Mouse (Mus musculus) limb, embryonic 11.5 days (tissue): ENCODE measurements around the gene Ctnnd2. TPM values are rescaled to one million over a fixed set of nuclear protein-coding genes. Genes with fewer than 3 reads are reported as not detected.

Experiments used
- ATAC-seq: fragments of 200-750 bp; cut with Nextera tagmentation; 2 replicates; pipeline ENCODE4 v1.8.0; 2017; ENCODE audit warnings: low read depth; ENCODE audit not compliant: insufficient number of reproducible peaks, low FRiP score, low TSS enrichment
- DNase-seq: peaks from one replicate; pipeline ENCODE4 v3.0.0-alpha.2; 2015; ENCODE audit warnings: low spot score
- H3K27ac ChIP-seq: fragments of 300-500 bp; sonication (generic); replicated peaks from 2 replicates; pipeline ENCODE4 v1.5.1; 2014; ENCODE audit warnings: low read depth, mild to moderate bottlenecking, low read length
- H3K27me3 ChIP-seq: fragments of 300-500 bp; sonication (generic); 2 replicates; pipeline ENCODE4 v1.6.1; 2014; ENCODE audit warnings: mild to moderate bottlenecking, low read length, mixed read lengths; ENCODE audit not compliant: control insufficient read depth, insufficient read depth
- H3K36me3 ChIP-seq: fragments of 300-500 bp; sonication (generic); 2 replicates; pipeline ENCODE4 v1.6.1; 2014; ENCODE audit warnings: mild to moderate bottlenecking, low read length, moderate library complexity, mixed read lengths; ENCODE audit not compliant: control insufficient read depth, insufficient read depth
- H3K4me1 ChIP-seq: fragments of 300-500 bp; sonication (generic); 2 replicates; pipeline ENCODE4 v1.6.1; 2014; ENCODE audit warnings: low read length, mixed read lengths; ENCODE audit not compliant: control insufficient read depth, insufficient read depth
- H3K4me2 ChIP-seq: fragments of 300-500 bp; sonication (generic); 2 replicates; pipeline ENCODE4 v1.6.1; 2014; ENCODE audit warnings: low read depth, mild to moderate bottlenecking, moderate library complexity; ENCODE audit not compliant: severe bottlenecking
- H3K4me3 ChIP-seq: fragments of 300-500 bp; sonication (generic); 2 replicates; pipeline ENCODE4 v1.5.1; 2014; ENCODE audit warnings: low read depth, low read length
- H3K9ac ChIP-seq: fragments of 300-500 bp; sonication (generic); 2 replicates; pipeline ENCODE4 v1.6.1; 2014; ENCODE audit warnings: mild to moderate bottlenecking, low read length
- H3K9me3 ChIP-seq: fragments of 300-500 bp; sonication (generic); 2 replicates; pipeline ENCODE4 v1.6.1; 2016; ENCODE audit warnings: low read length; ENCODE audit not compliant: control insufficient read depth
- WGBS: fragments of 180-500 bp; shearing (Covaris S2); extraction: QIAGEN DNeasy Blood & Tissue Kit; methylation state at CpG from one replicate; pipeline ENCODE4 v1.1.7; 2014; 5-methylcytosine and 5-hydroxymethylcytosine counted together
- polyA plus RNA-seq: library from polyadenylated mRNA; unstranded; fragments of >200 nt; fragmentation: Nextera tagmentation; extraction: Ambion mirVana; gene quantifications from 2 replicates; pipeline ENCODE4 v1.2.1, GENCODE M21; 2014

Ctnnd2 gene
- polyA plus RNA-seq, 1 experiment from 2014 or later, result 2.5 TPM

DNA sequence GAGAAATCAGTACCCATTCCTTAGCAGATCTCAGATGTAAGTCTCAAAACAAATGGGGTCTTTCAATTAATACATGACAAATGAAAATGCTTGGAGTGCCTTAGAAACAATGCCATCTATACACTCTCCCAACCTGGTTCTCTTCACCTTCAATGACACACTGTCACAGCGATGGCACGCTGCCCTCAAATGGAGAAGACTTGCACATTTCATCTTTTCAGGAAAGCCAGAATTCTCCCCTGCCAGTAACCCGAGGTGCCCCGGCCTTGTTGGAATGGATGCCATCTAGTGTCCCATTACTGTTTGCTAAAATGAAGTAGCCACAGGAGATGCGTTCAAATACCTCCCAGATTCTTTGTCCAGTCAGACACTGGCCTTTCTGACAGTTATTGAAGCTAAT is 525.0 kb downstream of the Ctnnd2 start:
- 79% methylated on average over 5 of the region's 5 CpGs for WGBS
- no peaks in the 10 kb centered on the region for H3K36me3 ChIP-seq
- no peak for ATAC-seq
- H3K9ac ChIP-seq, result no peak overlapping the region
- no peaks in the 10 kb centered on the region for H3K9me3 ChIP-seq
- H3K27ac ChIP-seq, result no peak overlapping the region
- H3K4me2 ChIP-seq, result no peak overlapping the region
- no peak overlapping the region for H3K4me3 ChIP-seq
- H3K4me1 ChIP-seq, result no peaks in the 10 kb centered on the region
- no peaks in the 10 kb centered on the region for H3K27me3 ChIP-seq
- no peak for DNase-seq

DNA sequence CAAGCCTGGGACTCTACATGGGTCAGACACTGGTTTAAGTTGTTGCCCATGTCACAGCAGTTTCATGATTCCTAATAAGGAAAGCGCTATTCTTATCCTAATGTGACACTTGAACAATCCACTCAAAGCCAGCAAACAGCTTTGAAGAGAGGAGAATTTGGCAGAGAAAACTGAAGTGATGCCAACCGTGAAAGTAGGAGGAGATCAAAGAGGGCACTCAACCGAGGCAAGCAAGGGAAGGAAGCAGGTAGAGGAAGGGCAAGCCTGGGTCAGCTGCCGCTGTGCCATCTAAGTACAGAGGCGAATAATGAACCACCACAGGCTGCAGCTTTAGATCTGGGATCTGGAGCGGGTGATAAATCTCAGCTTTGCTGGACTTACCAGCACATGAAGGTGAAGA is 528.4 kb downstream of the Ctnnd2 start:
- ATAC-seq, result no peak
- H3K4me3 ChIP-seq, result no peak overlapping the region
- H3K36me3 ChIP-seq, result no peaks in the 10 kb centered on the region
- no peaks in the 10 kb centered on the region for H3K4me1 ChIP-seq
- H3K27ac ChIP-seq, result no peak overlapping the region
- no peaks in the 10 kb centered on the region for H3K27me3 ChIP-seq
- H3K9me3 ChIP-seq, result no peaks in the 10 kb centered on the region
- 84% methylated on average over 6 of the region's 6 CpGs for WGBS
- no peak overlapping the region for H3K9ac ChIP-seq
- DNase-seq, result no peak
- no peak overlapping the region for H3K4me2 ChIP-seq

DNA sequence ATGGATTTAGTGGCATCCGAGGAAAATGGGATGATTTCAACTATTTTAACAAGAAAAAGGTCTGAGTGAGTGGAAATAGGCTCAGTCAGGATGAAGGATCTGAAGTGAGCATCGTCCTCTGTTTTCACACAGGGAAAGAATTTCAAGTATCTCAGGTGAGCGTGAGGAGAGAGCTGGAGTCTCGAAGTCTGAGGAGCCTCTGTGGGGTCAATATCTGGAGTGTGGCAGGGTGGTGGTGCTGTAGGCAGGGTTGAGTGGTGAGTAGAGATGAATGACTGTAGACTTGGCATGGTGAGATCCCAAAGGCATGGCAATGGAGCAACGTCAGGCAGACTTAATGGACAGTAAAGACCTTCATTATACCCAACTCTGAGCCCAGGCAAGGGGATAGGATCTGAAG is 529.2 kb downstream of the Ctnnd2 start:
- DNase-seq (no peak), ATAC-seq (no peak)
- no peaks in the 10 kb centered on the region for H3K36me3 ChIP-seq
- H3K9me3 ChIP-seq, result no peaks in the 10 kb centered on the region
- H3K4me1 ChIP-seq, result no peaks in the 10 kb centered on the region
- H3K27ac ChIP-seq, result no peak overlapping the region
- H3K27me3 ChIP-seq, result no peaks in the 10 kb centered on the region
- H3K4me2 ChIP-seq, result no peak overlapping the region
- no peak overlapping the region for H3K9ac ChIP-seq
- no peak overlapping the region for H3K4me3 ChIP-seq
- 85% methylated on average over 5 of the region's 5 CpGs for WGBS

DNA sequence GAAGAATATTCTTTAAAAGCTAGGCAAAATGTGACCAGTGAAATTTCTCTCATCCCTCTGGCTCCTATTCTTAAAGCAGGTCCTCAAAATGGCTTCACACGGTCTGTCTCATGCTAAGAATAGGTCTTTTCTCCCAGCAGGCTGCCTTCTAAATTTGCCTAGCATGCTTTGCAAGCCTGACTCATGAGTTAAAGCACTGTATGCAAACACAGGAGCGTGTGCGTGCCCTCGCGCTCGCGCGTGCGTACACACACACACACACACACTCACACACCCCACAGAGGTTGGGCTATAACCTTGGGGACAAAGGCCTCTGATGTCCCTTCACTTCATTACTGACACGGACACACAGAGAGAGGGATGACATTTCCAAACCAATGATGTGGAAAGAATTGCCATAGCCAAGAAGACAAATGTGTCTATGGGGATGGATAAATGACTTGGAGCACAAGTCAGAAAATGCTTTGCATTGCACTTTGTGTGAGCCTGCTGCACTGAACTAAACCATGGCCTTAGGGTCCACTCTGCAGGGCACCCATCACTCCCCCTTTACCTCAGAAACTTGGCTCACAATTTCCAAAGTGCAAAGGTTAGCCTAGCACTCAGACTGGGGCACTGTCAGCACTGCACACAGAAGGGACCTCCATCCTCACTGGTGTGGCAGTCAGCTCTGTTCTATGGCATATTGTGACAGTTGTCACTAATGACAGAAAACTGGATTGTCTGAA is 536.8 kb downstream of the Ctnnd2 start:
- Histone ChIP-seq H3K27me3 (no peaks in the 10 kb centered on the region), H3K9ac (no peak overlapping the region), H3K4me3 (no peak overlapping the region), H3K36me3 (no peaks in the 10 kb centered on the region), H3K4me2 (no peak overlapping the region), H3K4me1 (no peaks in the 10 kb centered on the region), H3K9me3 (no peaks in the 10 kb centered on the region), H3K27ac (no peak overlapping the region)
- WGBS, result 91% methylated on average over 10 of the region's 10 CpGs
- DNase-seq (no peak), ATAC-seq (no peak)

DNA sequence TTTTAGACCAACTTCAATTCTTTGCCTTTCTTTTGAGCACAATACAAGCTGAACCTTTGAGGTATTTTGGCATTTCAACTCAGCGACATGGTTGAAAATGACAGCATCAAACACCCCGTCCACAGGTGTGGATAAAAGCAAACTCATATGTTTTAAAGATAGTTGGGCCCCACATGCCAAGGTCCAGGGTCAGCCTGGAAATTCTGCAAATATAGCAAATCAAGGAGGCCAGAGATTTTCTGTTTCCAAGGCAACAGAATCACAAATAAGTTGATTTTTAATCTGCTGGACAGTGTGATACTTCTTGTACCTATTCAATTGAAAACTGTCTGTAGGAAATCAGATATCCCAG is 537.3 kb downstream of the Ctnnd2 start:
- WGBS, result 89% methylated on average over 2 of the region's 2 CpGs
- no peaks in the 10 kb centered on the region for H3K27me3 ChIP-seq
- H3K9ac ChIP-seq, result no peak overlapping the region
- H3K9me3 ChIP-seq, result no peaks in the 10 kb centered on the region
- H3K4me3 ChIP-seq, result no peak overlapping the region
- H3K4me1 ChIP-seq, result no peaks in the 10 kb centered on the region
- no peaks in the 10 kb centered on the region for H3K36me3 ChIP-seq
- ATAC-seq (no peak), DNase-seq (no peak)
- H3K27ac ChIP-seq, result no peak overlapping the region
- H3K4me2 ChIP-seq, result no peak overlapping the region

DNA sequence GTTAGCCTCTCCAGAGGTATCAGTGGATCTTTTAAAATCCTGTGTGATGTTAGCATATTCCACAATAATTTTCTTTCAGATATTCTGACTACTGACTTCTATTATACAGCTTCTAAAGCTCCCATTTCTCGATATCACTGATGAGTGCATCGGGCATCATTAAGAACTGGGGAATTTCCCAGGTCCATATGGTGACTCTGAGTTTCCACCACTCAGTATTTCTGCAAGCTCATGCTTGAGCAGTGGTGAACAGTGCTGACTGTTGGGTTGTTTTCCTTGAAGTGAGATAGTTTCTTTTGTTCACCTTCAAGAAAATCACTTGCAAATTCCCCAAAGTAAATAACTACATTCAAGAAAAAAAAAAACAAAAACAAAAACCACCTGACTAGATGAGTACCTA is 542.4 kb downstream of the Ctnnd2 start:
- Histone ChIP-seq H3K4me2 (no peak overlapping the region), H3K4me3 (no peak overlapping the region), H3K9me3 (no peaks in the 10 kb centered on the region), H3K4me1 (no peaks in the 10 kb centered on the region), H3K36me3 (no peaks in the 10 kb centered on the region), H3K9ac (no peak overlapping the region), H3K27ac (no peak overlapping the region), H3K27me3 (no peaks in the 10 kb centered on the region)
- DNase-seq (no peak), ATAC-seq (no peak)
- WGBS, result 90% methylated on average over 2 of the region's 2 CpGs

DNA sequence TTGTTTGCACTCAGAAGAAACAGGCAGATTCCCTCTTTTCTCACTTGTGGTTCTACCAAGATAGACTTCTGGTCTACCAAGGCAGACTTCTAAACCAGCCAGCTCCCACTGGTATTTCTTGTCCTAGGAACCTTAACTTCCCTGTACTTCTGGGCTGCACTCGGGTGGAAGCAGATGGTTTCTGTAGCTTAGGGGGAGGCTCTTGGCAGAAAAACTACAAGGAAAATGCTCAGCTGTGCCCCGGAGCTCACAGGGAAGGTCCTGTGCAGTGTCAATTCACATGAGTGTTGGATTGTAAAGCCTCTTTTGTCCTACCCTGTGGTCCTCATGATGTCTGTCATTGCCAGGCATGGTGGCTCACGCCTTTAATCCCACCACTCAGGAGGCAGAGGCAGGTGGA is 546.4 kb downstream of the Ctnnd2 start:
- Histone ChIP-seq H3K4me2 (no peak overlapping the region), H3K4me1 (no peaks in the 10 kb centered on the region), H3K27me3 (no peaks in the 10 kb centered on the region), H3K4me3 (no peak overlapping the region), H3K9ac (no peak overlapping the region), H3K27ac (no peak overlapping the region), H3K9me3 (no peaks in the 10 kb centered on the region), H3K36me3 (no peaks in the 10 kb centered on the region)
- no peak for DNase-seq
- WGBS, result 85% methylated on average over 3 of the region's 3 CpGs
- no peak for ATAC-seq

DNA sequence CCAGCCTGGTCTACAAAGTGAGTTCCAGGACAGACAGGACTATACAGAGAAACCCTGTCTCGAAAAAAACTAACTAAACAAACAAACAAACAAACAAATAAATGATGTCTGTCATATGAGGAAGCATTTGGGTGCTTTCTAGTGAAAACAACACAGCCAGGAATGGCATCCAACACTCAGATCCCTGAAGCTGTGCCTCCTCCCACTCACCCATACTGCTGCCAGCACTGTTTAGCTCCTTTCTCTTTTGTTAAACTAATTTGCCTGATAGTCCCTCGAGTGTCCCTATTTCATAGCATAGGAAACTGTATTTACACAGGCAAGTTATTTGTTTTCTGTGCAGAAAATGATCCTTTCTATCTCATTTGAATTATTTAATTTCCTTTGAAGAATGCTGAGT is 546.8 kb downstream of the Ctnnd2 start:
- H3K4me1 ChIP-seq, result no peaks in the 10 kb centered on the region
- no peak for DNase-seq
- H3K27ac ChIP-seq, result no peak overlapping the region
- H3K4me2 ChIP-seq, result no peak overlapping the region
- H3K36me3 ChIP-seq, result no peaks in the 10 kb centered on the region
- no peak overlapping the region for H3K4me3 ChIP-seq
- WGBS, result 81% methylated on average over 2 of the region's 2 CpGs
- H3K9ac ChIP-seq, result no peak overlapping the region
- no peak for ATAC-seq
- no peaks in the 10 kb centered on the region for H3K27me3 ChIP-seq
- no peaks in the 10 kb centered on the region for H3K9me3 ChIP-seq

DNA sequence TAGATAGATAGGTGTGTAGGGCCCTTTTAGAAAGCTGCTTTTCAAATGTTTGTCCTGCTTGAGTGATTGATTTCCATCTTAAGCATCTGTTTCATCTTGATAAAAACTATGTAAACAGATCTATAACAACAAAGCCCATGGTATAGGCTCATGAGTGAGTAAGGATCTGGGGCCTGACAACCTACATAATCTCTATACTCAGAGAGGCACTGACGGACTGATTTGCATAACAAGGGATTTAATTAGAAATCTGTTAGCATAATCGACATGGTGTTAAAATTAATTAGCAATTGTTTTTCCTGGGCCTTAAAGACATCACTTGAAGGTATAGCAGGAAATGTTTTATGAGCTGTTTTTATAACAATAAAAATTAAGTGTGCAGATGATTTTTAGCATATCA is 548.7 kb downstream of the Ctnnd2 start:
- H3K4me1 ChIP-seq, result no peaks in the 10 kb centered on the region
- no peak for ATAC-seq
- no peaks in the 10 kb centered on the region for H3K36me3 ChIP-seq
- H3K4me3 ChIP-seq, result no peak overlapping the region
- no peak overlapping the region for H3K4me2 ChIP-seq
- no peaks in the 10 kb centered on the region for H3K9me3 ChIP-seq
- no peak overlapping the region for H3K27ac ChIP-seq
- 75% methylated on average over 2 of the region's 2 CpGs for WGBS
- no peak overlapping the region for H3K9ac ChIP-seq
- H3K27me3 ChIP-seq, result no peaks in the 10 kb centered on the region
- no peak for DNase-seq
